Mouse (Mus musculus) embryonic fibroblast, embryonic 13.5 days (primary cell): ENCODE measurements at regions not wholly inside any gene's neighbourhood (a gene's known extent, or its start where the extent isn't known, plus 50 kb on each side); places are given as distances from the start of the nearest gene placed in this dataset.

Source experiments
- CTCF ChIP-seq: IDR thresholded peaks from 2 replicates; pipeline ENCODE4 v1.5.1; 2011; ENCODE audit warnings: mild to moderate bottlenecking, control low read depth, low read length, moderate library complexity, borderline replicate concordance; ENCODE audit not compliant: insufficient read depth
- POLR2A ChIP-seq: IDR thresholded peaks from 2 replicates; pipeline ENCODE4 v1.6.1; 2011; ENCODE audit warnings: low read depth, mild to moderate bottlenecking, control low read depth, low read length, moderate library complexity

GRCm38 (mm10) chr8:96340702-96341101, 452.4 kb upstream of the Got2 start:
- TF ChIP-seq CTCF (no peak), POLR2A (no peak)
